Mouse (Mus musculus) embryo, embryonic 11.5 days (tissue): Measurements from ENCODE around the gene Zdhhc25.

Experiments
- DNase-seq: peaks from one replicate; pipeline ENCODE4 v3.0.0-alpha.2; 2012; ENCODE audit warnings: low read depth, low spot score

Gene Zdhhc25

GRCm38 (mm10) chr15:88600002-88600401 lies at the start of gene Zdhhc25:
TSS of gene Zdhhc25 (plus strand) at chr15:88600302.
- DNase-seq, result no peak

GRCm38 (mm10) chr15:88552852-88553251 lies 47.2 kb upstream of the Zdhhc25 start:
- DNase-seq, result no peak

GRCm38 (mm10) chr15:88555476-88555875 lies 44.6 kb upstream of the Zdhhc25 start:
- DNase-seq, result peak; percentile 20

- no peak for DNase-seq
Observed at GRCm38 (mm10) chr15:88560637-88561036, 39.5 kb upstream of the Zdhhc25 start.

GRCm38 (mm10) chr15:88561058-88561730 lies 38.9 kb upstream of the Zdhhc25 start:
- peak; percentile 11 for DNase-seq

GRCm38 (mm10) chr15:88565307-88565706 lies 34.8 kb upstream of the Zdhhc25 start:
- DNase-seq, result no peak

GRCm38 (mm10) chr15:88565806-88566205 lies 34.3 kb upstream of the Zdhhc25 start:
- DNase-seq, result no peak

- DNase-seq, result no peak
Observed at GRCm38 (mm10) chr15:88570697-88571096, 29.4 kb upstream of the Zdhhc25 start.

GRCm38 (mm10) chr15:88579461-88579860 lies 20.6 kb upstream of the Zdhhc25 start:
- no peak for DNase-seq

- no peak for DNase-seq
Observed at GRCm38 (mm10) chr15:88602496-88602895, 2.4 kb downstream of the Zdhhc25 start.

GRCm38 (mm10) chr15:88603091-88603732 lies 3.1 kb downstream of the Zdhhc25 start:
- DNase-seq, result no peak

- no peak for DNase-seq
Observed at GRCm38 (mm10) chr15:88603733-88604119, 3.6 kb downstream of the Zdhhc25 start.

GRCm38 (mm10) chr15:88604669-88605414 lies 4.7 kb downstream of the Zdhhc25 start:
- no peak for DNase-seq

- no peak for DNase-seq
Observed at GRCm38 (mm10) chr15:88605415-88605785, 5.3 kb downstream of the Zdhhc25 start.

- no peak for DNase-seq
Observed at GRCm38 (mm10) chr15:88617125-88617524, 17.0 kb downstream of the Zdhhc25 start.

- DNase-seq, result peak; percentile 23
Observed at GRCm38 (mm10) chr15:88618008-88618773, 18.1 kb downstream of the Zdhhc25 start.

GRCm38 (mm10) chr15:88620017-88620416 lies 19.9 kb downstream of the Zdhhc25 start:
- no peak for DNase-seq

GRCm38 (mm10) chr15:88623891-88624290 lies 23.8 kb downstream of the Zdhhc25 start:
- no peak for DNase-seq

- DNase-seq, result no peak
Observed at GRCm38 (mm10) chr15:88624874-88625277, 24.8 kb downstream of the Zdhhc25 start.

GRCm38 (mm10) chr15:88625303-88626066 lies 25.4 kb downstream of the Zdhhc25 start:
- DNase-seq, result no peak

- DNase-seq, result no peak
Observed at GRCm38 (mm10) chr15:88626886-88627488, 26.9 kb downstream of the Zdhhc25 start.
